Mouse (Mus musculus) gastrocnemius, postnatal 4 days (tissue): ENCODE measurements around the gene Atp1b3. TPM values are rescaled to one million over a fixed set of nuclear protein-coding genes. Genes with fewer than 3 reads are reported as not detected.
"Not testable (repeated sequence)": the region's sequence is repeated elsewhere in the genome, so short reads cannot be mapped to it uniquely, and the experiment has no call there.

Source experiments
- DNase-seq, 2 experiments: peaks; one replicate each; pipeline ENCODE4 v3.0.0; 2021 to 2022; ENCODE audit warnings: low spot score in 2 of 2, mixed read lengths in 2 of 2
- long read RNA-seq, 2 experiments: library from polyadenylated mRNA; stranded (forward); transcript quantifications; one replicate each; pipeline ENCODE4 v2.0.0; 2021
- total RNA-seq, 2 experiments: library from RNA; stranded (reverse); gene quantifications; 2 replicates each; pipeline ENCODE4 v1.2.3; 2021

Gene Atp1b3
- total RNA-seq = 10 to 100 TPM; 76.5 to 84.8 TPM
- long read RNA-seq, experiment 1, transcript Atp1b3-201 (7 exons, 1,994 nt) = major isoform, 63 of 79 reads
- long read RNA-seq, experiment 1, partial matches to known transcripts = 2 of 79 reads
- long read RNA-seq, experiment 1, other reads (novel, unspliced or antisense) = 14 of 79 reads
- long read RNA-seq, experiment 2, transcript Atp1b3-201 (7 exons, 1,994 nt) = major isoform, 58 of 79 reads
- long read RNA-seq, experiment 2, partial matches to known transcripts = 1 of 79 reads
- long read RNA-seq, experiment 2, other reads (novel, unspliced or antisense) = 20 of 79 reads

DNA sequence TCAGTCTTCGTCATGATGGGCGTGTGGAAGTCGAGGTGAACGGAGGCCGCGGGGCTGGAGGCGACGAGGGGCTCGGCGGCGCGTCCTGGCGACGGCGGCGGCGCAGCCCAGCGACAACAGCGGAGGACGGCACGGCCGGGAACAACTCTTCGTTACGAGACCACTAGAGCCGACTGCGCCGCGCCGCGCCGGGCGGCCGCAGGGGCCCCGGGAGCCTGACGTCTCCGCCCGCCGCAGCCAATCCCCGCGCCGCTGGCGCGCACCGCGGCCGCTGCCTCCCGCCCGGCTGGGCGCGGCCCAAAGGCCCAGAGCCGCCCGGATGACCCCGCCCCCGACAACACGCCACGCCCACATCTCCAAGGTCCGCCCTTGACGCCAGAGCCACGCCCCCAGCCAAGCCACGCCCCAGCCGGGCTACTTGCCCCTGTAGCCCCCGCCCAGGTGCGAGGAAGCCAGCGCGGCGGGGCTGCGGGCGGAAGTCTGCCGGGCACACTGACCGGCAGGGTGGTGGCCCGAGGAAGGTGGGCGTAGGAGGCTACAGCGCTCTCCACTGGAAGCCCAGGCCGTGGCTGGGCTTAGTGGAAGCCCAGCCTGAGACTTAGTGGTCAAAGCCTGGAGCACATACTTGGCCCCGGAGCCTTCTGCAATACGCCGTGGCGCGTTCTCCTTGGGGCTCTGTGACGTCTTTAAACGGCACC is at the start of gene Atp1b3:
Atp1b3 (minus strand) TSS at position 302 of the 698 bp plus-strand sequence.
- DNase-seq = peak; percentile 100

- no peak for DNase-seq
Observed at GRCm38 (mm10) chr9:96412821-96413405, 48.7 kb upstream of the Atp1b3 start.

DNA sequence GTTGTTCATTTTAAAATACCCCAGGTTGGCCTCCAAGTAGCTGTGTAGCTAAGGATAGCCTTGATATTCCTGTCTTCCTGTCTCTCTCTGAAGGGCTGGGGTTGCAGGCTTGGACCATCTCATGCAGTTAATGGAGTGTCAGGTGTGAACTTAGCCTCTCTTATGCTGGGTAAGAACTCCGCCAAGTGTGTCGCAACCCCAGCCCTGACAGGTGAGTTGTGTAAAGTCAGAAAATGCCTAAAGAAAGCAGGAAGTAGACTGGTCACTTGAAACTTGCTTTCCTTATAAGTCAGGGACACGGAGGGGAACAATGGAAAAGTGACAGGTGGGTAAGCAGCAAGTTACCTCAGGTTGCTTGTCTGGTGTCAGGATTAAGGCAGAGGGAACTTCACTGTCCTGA is 40.1 kb upstream of the Atp1b3 start:
- DNase-seq = no peak

DNA sequence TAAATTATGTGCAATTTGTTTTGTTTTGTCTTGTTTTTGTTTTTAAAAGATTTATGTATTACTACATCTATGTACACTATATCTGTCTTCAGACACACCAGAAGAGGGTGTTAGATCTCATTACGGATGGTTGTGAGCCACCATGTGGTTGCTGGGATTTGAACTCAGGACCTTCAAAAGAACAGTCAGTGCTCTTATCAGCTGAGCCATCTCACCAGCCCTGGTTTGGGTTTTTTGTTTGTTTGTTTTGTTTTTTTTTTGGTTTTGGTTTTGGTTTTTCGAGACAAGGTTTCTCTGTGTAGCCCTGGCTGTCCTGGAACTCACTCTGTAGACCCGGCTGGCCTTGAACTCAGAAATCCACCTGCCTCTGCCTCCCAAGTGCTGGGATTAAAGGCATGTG is 35.7 kb upstream of the Atp1b3 start:
- not testable (repeated sequence) for DNase-seq

- DNase-seq = no peak
Observed at GRCm38 (mm10) chr9:96399425-96399878, 35.2 kb upstream of the Atp1b3 start.

- DNase-seq = no peak
Observed at GRCm38 (mm10) chr9:96398614-96399013, 34.4 kb upstream of the Atp1b3 start.

- no peak for DNase-seq
Observed at GRCm38 (mm10) chr9:96398165-96398564, 33.9 kb upstream of the Atp1b3 start.

DNA sequence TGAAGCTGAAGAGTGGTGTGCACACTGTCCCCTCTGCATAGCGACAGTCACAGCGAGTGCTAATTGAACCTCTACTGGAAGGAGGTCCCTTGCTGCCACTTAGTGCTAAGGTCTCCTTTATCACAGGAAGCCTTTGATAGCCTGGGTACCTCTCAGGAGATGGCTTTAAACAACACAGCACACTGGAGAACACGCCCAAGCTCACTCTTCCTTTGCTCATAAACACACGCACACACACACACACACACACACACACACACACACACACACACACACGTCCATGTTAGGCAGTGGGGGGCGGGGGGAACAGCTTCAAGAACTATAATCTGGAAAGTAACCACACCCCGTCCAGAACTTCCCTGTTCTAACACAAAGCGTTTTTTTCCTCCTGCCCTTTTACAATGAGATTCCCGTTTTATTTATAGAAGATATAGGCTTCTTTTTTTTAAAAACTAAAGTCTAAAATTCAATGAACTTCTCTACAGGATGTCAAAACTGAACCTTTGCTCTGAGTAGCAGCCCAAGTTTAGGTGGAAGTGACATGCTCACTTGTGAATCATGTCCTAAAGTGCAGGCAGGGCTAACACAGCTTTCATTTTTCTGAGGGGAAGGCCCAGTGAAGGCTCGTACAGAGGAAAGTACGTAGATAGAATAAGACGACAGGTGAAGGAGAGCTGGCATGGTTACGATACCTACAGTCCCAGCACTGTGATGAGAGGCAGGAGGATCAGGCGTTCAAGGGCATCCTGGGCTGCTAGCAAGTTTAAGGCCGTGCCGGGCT is 30.9 kb upstream of the Atp1b3 start:
- DNase-seq = no peak

GRCm38 (mm10) chr9:96393731-96394235 is 29.5 kb upstream of the Atp1b3 start:
- no peak for DNase-seq

DNA sequence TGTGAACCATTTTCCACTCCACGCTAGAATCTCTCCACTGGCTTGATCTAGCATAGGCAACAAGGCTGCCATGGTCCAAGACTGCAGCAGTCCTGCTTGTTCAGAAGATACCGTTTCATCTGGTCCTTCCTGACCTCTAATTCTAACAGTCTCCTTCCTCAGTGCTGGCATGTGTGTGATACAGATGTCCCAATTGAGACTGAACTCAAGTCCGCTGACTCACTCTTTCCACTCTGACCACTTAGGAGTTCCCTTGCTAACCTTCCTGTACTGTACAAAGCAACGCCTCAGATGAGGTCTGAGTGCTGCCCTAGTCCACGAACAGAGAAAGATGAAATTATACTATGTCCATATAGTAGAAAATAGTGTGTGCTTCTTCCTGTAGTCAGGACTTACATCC is 28.9 kb upstream of the Atp1b3 start:
- DNase-seq = no peak

DNA sequence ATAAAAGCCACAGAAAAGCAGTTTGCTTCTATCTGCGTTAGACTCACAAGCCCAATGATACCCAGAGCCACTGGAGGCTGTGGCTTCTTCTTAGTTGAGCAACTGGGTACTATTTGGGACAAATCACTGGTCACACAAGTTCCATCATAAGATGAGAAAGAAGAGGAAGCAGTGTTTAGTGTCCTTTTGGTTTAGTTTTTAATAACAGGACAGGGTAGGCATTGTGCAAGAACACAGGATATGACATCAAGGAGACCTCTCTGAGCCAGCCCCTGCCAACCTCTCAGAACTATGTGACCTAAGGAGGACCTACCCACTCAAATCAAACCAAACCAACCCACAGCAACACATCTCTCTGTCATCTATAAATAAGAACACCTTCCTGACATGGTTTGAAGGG is 27.7 kb upstream of the Atp1b3 start:
- no peak for DNase-seq

- no peak for DNase-seq
Observed at GRCm38 (mm10) chr9:96383714-96384487, 19.7 kb upstream of the Atp1b3 start.

DNA sequence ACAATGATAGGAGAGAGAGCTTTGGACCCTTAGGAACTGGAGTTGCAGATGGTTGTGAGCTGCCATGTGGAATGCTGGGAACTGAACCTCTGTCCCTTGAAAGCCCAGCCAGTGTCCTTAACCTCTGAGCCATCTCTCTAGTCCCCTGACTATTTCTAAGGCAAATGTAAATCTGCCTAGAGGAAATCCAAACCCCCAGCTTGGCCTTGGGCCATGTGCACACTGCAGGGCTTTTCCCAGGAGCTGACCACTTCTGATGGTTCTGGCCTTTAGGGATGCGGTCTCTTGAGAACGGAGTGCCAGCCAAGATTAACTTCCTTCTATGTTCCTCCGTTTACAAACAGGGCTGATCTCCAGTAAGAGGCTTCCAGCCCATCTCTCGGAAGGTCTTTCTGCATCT is 18.5 kb upstream of the Atp1b3 start:
- DNase-seq = no peak

- no peak for DNase-seq
Observed at GRCm38 (mm10) chr9:96381393-96381792, 17.2 kb upstream of the Atp1b3 start.

GRCm38 (mm10) chr9:96379551-96379950 is 15.3 kb upstream of the Atp1b3 start:
- DNase-seq = no peak

- no peak for DNase-seq
Observed at GRCm38 (mm10) chr9:96378747-96379146, 14.5 kb upstream of the Atp1b3 start.

GRCm38 (mm10) chr9:96377096-96377495 is 12.9 kb upstream of the Atp1b3 start:
- DNase-seq = no peak

DNA sequence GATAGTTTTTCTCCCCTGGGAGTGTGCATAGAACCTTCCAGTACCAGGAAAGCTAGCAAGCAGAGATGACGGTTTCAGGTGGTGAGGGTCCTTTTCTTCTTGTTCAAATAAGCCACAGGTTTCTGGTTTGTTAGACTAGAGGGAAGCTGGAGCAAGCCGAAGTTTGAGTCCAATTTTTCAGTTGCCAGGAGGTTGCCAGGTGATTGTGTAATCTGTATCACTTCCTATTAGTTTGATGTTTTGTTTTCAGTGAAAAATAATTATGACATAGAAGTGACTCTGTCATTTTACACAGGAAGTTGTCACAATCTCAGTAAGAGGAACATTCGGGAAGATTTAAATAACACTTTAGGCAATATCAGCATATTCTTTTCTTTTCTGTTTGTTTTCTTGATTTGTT is 11.6 kb upstream of the Atp1b3 start:
- DNase-seq = no peak

DNA sequence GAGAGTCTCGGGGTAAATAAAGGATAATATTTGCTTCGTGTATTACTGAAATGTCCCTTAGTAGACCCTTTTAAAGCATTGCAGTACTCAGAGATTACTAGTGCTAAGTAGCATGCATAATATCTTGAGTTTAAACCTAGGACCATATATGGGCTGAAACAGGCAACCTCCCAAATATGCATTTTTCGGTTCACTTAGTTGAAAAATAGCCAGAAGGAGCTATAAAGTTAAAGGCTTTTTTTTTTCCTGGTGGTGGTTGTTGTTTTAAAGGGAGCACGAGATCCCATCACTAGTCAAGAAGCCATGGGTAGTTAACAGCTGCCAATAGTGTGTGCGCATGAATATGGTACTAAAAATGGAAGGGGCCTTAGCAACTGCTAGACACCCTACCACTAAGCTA is 6.8 kb upstream of the Atp1b3 start:
- DNase-seq = no peak

GRCm38 (mm10) chr9:96369654-96370384 is 5.6 kb upstream of the Atp1b3 start:
- DNase-seq = no peak
